Mouse (Mus musculus): Measurements from ENCODE around the gene Hist1h2aa. TPM values are rescaled to one million over a fixed set of nuclear protein-coding genes. Genes with fewer than 3 reads are reported as not detected.

Gene Hist1h2aa
- not detected in 2 replicates for polyA plus RNA-seq (2015; fragmentation: Nextera tagmentation; extraction: Ambion mirVana)

DNA sequence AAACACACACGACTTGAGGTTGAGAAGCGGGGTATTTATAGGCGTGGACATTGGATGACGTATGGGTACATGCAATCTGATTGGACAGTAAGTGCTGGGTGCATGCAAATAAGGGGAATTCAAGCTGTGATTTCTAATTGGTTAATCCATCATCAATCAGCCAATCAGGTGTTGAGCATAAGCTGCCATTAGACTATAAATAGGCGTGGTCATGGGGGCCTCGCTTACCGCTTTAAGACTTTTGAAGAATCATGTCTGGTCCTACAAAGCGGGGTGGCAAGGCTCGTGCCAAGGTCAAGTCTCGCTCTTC is at the start of gene Hist1h2aa:
TSS of gene Hist1h2aa (plus strand) at position 252 of the 310 bp plus-strand sequence.
- H3K36me3 ChIP-seq (ENCODE audit: insufficient read depth, low read length) = no peaks in the 10 kb centered on the region
- DNase-seq (ENCODE audit: low spot score) = no peak
- no peaks in the 10 kb centered on the region for H3K27me3 ChIP-seq (replicated peaks; ENCODE audit: insufficient read depth, low read length)
- no peak within 1 kb of the TSS for H3K4me3 ChIP-seq (ENCODE audit: low read depth, low read length)
- H3K4me1 ChIP-seq (ENCODE audit: insufficient read depth, low read depth, low read length) = no peaks in the 10 kb centered on the region
- whole genome bisulfite sequencing = 90% methylated on average over 10 of the region's 10 CpGs
- no peak within 1 kb of the TSS for H3K4me2 ChIP-seq (replicated peaks; ENCODE audit: low read depth, low read length)
- no peak within 1 kb of the TSS for H3K9ac ChIP-seq (replicated peaks; ENCODE audit: low read depth)
- H3K27ac ChIP-seq (ENCODE audit: low read length) = no peak within 1 kb of the TSS
- no peak for ATAC-seq
- H3K9me3 ChIP-seq (ENCODE audit: low read length) = no peaks in the 10 kb centered on the region
- TF ChIP-seq CTCF (IDR thresholded peaks at IDR 0.05) (no peak), EP300 (IDR thresholded peaks at IDR 0.05) (no peak)

DNA sequence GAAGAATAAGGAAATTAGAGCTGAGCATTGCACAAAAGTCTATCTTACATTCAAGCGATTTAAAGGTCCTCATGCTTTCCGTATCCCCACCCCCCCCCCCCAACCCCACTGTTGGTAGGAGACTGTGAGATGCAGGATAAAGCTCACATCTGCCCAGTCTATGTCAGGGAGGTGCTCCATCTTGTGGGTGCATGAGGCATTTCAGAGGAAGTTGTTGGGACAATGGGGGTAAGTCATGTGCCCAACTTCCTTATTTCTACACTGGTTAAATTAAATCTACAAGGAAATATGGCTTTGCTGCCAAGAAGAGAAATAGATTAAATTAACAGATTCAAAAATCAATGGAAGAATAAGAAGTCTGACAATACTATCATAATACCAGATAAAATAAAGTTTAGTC is 48.7 kb upstream of the Hist1h2aa start:
- DNase-seq (ENCODE audit: low spot score) (peak; percentile 49), ATAC-seq (no peak)
- 34% methylated on average over 2 of the region's 2 CpGs for WGBS

DNA sequence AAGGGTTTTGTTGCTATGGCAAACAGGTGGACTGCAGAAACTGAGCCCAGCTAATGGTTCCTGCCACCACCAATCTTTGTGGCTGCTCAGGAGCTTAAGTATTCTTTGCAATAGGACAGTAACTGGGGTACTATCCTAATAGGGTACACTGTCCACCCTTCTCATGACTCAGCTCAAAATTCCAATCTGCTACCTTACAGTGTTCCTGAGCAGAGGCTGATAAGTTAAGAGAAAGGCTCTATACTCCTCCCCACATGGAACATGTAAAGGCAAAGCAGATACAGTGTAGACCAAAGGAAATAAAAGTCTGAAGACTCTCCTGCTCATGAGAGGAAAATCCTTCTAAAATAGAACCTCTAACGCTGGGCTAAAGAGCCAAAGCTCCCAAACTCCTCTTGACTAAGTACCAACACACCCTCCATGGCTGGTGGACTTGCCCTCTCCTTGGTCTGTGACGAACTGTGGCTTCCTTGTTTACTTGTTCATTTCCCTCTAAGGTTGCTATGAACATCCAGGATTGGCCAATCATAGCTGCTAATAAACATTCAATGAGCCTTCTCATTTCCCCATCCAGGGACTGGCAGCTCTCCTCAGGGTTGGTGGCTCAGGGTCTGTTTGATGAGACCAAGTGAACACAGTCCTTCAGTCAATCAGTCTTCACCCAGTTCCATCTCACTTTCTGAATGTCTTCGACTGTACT is 47.1 kb upstream of the Hist1h2aa start:
- Histone ChIP-seq H3K4me3 (ENCODE audit: low read depth, low read length) (no peak overlapping the region), H3K4me1 (ENCODE audit: insufficient read depth, low read depth, low read length) (no peaks in the 10 kb centered on the region), H3K27me3 (replicated peaks; ENCODE audit: insufficient read depth, low read length) (no peaks in the 10 kb centered on the region), H3K27ac (ENCODE audit: low read length) (no peak overlapping the region), H3K9ac (replicated peaks; ENCODE audit: low read depth) (no peak overlapping the region), H3K4me2 (replicated peaks; ENCODE audit: low read depth, low read length) (no peak overlapping the region), H3K36me3 (ENCODE audit: insufficient read depth, low read length) (no peaks in the 10 kb centered on the region), H3K9me3 (ENCODE audit: low read length) (no peaks in the 10 kb centered on the region)
- TF ChIP-seq EP300 (IDR thresholded peaks at IDR 0.05) = 0 out of 2 replicates have a peak, but pooled peaks have one; percentile 18
- TF ChIP-seq CTCF (IDR thresholded peaks at IDR 0.05) = no peak
- DNase-seq (ENCODE audit: low spot score) = peak; percentile 21
- WGBS = 56% methylated on average over 3 of the region's 3 CpGs
- peak; percentile 57 for ATAC-seq

More for the DNA sequence above, 48.7 kb upstream of the Hist1h2aa start:
- Histone ChIP-seq H3K36me3 (ENCODE audit: insufficient read depth, low read length) (no peaks in the 10 kb centered on the region), H3K9ac (replicated peaks; ENCODE audit: low read depth) (no peak overlapping the region), H3K9me3 (ENCODE audit: low read length) (no peaks in the 10 kb centered on the region), H3K27ac (ENCODE audit: low read length) (no peak overlapping the region), H3K4me2 (replicated peaks; ENCODE audit: low read depth, low read length) (no peak overlapping the region), H3K27me3 (replicated peaks; ENCODE audit: insufficient read depth, low read length) (no peaks in the 10 kb centered on the region), H3K4me3 (ENCODE audit: low read depth, low read length) (no peak overlapping the region), H3K4me1 (ENCODE audit: insufficient read depth, low read depth, low read length) (no peaks in the 10 kb centered on the region)
- TF ChIP-seq CTCF (IDR thresholded peaks at IDR 0.05) (peak; percentile 64), EP300 (IDR thresholded peaks at IDR 0.05) (no peak)

DNA sequence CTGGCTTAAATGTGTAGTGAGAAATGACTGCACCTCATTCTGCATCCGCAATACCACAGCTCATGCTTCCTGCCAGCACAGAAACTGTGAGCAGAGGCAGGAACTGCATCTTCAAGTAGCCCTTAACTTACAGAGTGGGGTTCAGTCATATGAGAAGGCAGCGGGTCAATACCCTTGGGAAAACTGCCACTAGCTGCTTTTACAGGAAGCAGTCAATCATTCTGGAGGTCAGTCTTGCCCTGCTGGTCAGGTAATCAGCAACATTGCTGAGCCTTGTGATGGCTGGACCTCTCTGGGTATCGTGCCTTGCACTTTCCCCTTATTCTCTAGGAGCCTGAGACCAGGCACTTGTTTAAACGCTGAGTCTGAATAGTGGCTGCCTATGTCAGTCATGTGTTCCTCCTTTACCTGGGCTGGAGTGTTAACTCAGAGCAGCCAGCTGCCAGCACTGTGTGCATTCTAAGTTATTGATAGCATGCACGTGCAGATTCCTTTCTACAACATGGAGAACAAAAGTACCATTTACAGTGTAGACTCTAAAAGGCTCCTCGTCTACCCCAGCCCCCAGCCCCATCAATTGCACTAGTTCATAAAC is 45.2 kb upstream of the Hist1h2aa start:
- no peaks in the 10 kb centered on the region for H3K27me3 ChIP-seq (replicated peaks; ENCODE audit: insufficient read depth, low read length)

DNA sequence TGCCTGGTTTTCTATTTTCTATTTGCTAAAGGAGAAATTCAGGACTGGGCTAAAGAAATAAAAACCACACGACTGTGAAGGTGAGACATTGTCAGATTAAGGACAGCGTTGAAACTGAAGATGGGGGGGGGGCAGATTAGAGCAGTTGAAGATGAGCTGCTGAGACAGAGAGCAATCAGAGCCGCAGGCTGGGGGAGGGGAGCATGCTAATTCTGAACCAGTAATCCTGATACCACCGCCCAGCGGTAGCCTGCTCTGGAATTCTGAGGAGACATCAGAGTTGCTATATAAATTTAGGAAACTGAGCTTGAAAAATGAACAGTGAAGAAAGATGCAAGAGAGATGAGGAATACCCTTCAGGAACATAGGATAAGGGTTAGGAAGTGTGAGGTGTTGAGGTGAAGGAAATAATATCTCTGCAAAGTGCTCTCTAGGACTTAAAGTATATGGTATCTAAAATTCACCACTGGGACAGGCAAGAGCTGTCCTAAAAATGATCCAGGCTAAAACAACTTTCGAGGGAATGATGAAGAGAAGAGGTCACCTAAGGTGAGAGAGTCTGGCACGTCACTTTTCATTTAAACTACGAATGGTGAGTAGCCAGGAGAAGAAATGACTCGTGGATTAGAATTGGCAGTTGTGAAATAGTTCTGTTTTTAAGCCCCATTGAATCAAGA is 41.5 kb upstream of the Hist1h2aa start:
- ATAC-seq (no peak), DNase-seq (ENCODE audit: low spot score) (no peak)
- no peak overlapping the region for H3K4me3 ChIP-seq (ENCODE audit: low read depth, low read length)
- H3K27ac ChIP-seq (ENCODE audit: low read length) = no peak overlapping the region
- H3K27me3 ChIP-seq (replicated peaks; ENCODE audit: insufficient read depth, low read length) = no peaks in the 10 kb centered on the region
- H3K4me2 ChIP-seq (replicated peaks; ENCODE audit: low read depth, low read length) = no peak overlapping the region
- TF ChIP-seq CTCF (IDR thresholded peaks at IDR 0.05) = no peak
- TF ChIP-seq EP300 (IDR thresholded peaks at IDR 0.05) = no peak
- no peaks in the 10 kb centered on the region for H3K9me3 ChIP-seq (ENCODE audit: low read length)
- no peaks in the 10 kb centered on the region for H3K36me3 ChIP-seq (ENCODE audit: insufficient read depth, low read length)
- 35% methylated on average over 9 of the region's 9 CpGs for WGBS
- H3K9ac ChIP-seq (replicated peaks; ENCODE audit: low read depth) = no peak overlapping the region
- no peaks in the 10 kb centered on the region for H3K4me1 ChIP-seq (ENCODE audit: insufficient read depth, low read depth, low read length)

More for the DNA sequence above, 45.2 kb upstream of the Hist1h2aa start:
- Histone ChIP-seq H3K36me3 (ENCODE audit: insufficient read depth, low read length) (no peaks in the 10 kb centered on the region), H3K9ac (replicated peaks; ENCODE audit: low read depth) (no peak overlapping the region), H3K4me3 (ENCODE audit: low read depth, low read length) (no peak overlapping the region), H3K27ac (ENCODE audit: low read length) (no peak overlapping the region), H3K4me1 (ENCODE audit: insufficient read depth, low read depth, low read length) (no peaks in the 10 kb centered on the region), H3K9me3 (ENCODE audit: low read length) (no peaks in the 10 kb centered on the region), H3K4me2 (replicated peaks; ENCODE audit: low read depth, low read length) (no peak overlapping the region)
- DNase-seq (ENCODE audit: low spot score) (no peak), ATAC-seq (no peak)
- no peak for TF ChIP-seq CTCF (IDR thresholded peaks at IDR 0.05)
- no peak for TF ChIP-seq EP300 (IDR thresholded peaks at IDR 0.05)
- 46% methylated on average over 6 of the region's 6 CpGs for WGBS

DNA sequence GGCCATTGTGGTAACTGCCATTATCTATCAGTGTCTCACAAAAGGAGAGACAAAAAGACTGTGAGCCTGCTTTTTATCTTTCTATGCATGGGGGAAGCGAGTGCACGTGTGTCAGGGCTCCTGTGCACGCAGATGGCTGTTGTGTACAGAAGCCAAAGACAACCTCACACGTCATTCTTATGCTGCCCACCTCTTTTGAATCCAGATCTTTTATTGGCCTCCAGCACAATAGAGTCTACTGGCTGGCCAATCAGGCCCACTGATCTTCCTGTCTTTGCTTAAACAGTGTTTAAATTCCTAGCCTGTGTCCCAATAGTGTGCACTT is 41.0 kb upstream of the Hist1h2aa start:
- ATAC-seq = no peak
- Histone ChIP-seq H3K4me2 (replicated peaks; ENCODE audit: low read depth, low read length) (no peak overlapping the region), H3K4me3 (ENCODE audit: low read depth, low read length) (no peak overlapping the region), H3K36me3 (ENCODE audit: insufficient read depth, low read length) (no peaks in the 10 kb centered on the region), H3K9ac (replicated peaks; ENCODE audit: low read depth) (no peak overlapping the region), H3K4me1 (ENCODE audit: insufficient read depth, low read depth, low read length) (no peaks in the 10 kb centered on the region), H3K27ac (ENCODE audit: low read length) (no peak overlapping the region), H3K9me3 (ENCODE audit: low read length) (no peaks in the 10 kb centered on the region), H3K27me3 (replicated peaks; ENCODE audit: insufficient read depth, low read length) (no peaks in the 10 kb centered on the region)
- TF ChIP-seq CTCF (IDR thresholded peaks at IDR 0.05) = no peak
- TF ChIP-seq EP300 (IDR thresholded peaks at IDR 0.05) = no peak
- no peak for DNase-seq (ENCODE audit: low spot score)
- 56% methylated on average over 4 of the region's 4 CpGs for WGBS
